Mouse (Mus musculus) spleen, postnatal 4 days (tissue): ENCODE measurements at regions not wholly inside any gene's neighbourhood (a gene's known extent, or its start where the extent isn't known, plus 50 kb on each side); places are given as distances from the start of the nearest gene placed in this dataset.

Source experiments
- DNase-seq, 2 experiments: peaks; one replicate each; pipeline ENCODE4 v3.0.0; 2022; ENCODE audit warnings: low spot score in 2 of 2

GRCm38 (mm10) chr15:67901191-67901601 is 1400.5 kb upstream of the Lrrc6 start:
- no peak for DNase-seq

- DNase-seq: no peak
Measured at GRCm38 (mm10) chr15:67899772-67900171, 1399.1 kb upstream of the Lrrc6 start.

GRCm38 (mm10) chr15:67898959-67899403 is 1398.3 kb upstream of the Lrrc6 start:
- no peak for DNase-seq

GRCm38 (mm10) chr15:67892066-67892465 is 1391.4 kb upstream of the Lrrc6 start:
- DNase-seq: no peak

- no peak for DNase-seq
Measured at GRCm38 (mm10) chr15:67890612-67891304, 1390.0 kb upstream of the Lrrc6 start.

- no peak for DNase-seq
Measured at GRCm38 (mm10) chr15:67888548-67888947, 1387.8 kb upstream of the Lrrc6 start.

- DNase-seq: no peak
Measured at GRCm38 (mm10) chr15:67855291-67855690, 1354.6 kb upstream of the Lrrc6 start.

GRCm38 (mm10) chr15:67850118-67850517 is 1349.4 kb upstream of the Lrrc6 start:
- DNase-seq: no peak

- DNase-seq: no peak
Measured at GRCm38 (mm10) chr15:67845707-67846106, 1345.0 kb upstream of the Lrrc6 start.

GRCm38 (mm10) chr15:67840671-67841070 is 1340.0 kb upstream of the Lrrc6 start:
- no peak for DNase-seq

GRCm38 (mm10) chr15:67825796-67826484 is 1325.2 kb upstream of the Lrrc6 start:
- DNase-seq: no peak

GRCm38 (mm10) chr15:67823226-67823625 is 1322.5 kb upstream of the Lrrc6 start:
- DNase-seq: no peak

- no peak for DNase-seq
Measured at GRCm38 (mm10) chr15:67799871-67800270, 1299.2 kb upstream of the Lrrc6 start.

GRCm38 (mm10) chr15:67795578-67795977 is 1294.9 kb upstream of the Lrrc6 start:
- no peak for DNase-seq

- DNase-seq: no peak
Measured at GRCm38 (mm10) chr15:67792822-67793221, 1292.1 kb upstream of the Lrrc6 start.

GRCm38 (mm10) chr15:67788587-67788986 is 1287.9 kb upstream of the Lrrc6 start:
- no peak for DNase-seq

GRCm38 (mm10) chr15:67785583-67785982 is 1284.9 kb upstream of the Lrrc6 start:
- no peak for DNase-seq

GRCm38 (mm10) chr15:67783754-67784153 is 1283.0 kb upstream of the Lrrc6 start:
- no peak for DNase-seq

GRCm38 (mm10) chr15:67782505-67782904 is 1281.8 kb upstream of the Lrrc6 start:
- no peak for DNase-seq

GRCm38 (mm10) chr15:67780856-67781255 is 1280.1 kb upstream of the Lrrc6 start:
- DNase-seq: no peak

- DNase-seq: no peak
Measured at GRCm38 (mm10) chr15:67767624-67768023, 1266.9 kb upstream of the Lrrc6 start.

- DNase-seq: no peak
Measured at GRCm38 (mm10) chr15:67759221-67759620, 1258.5 kb upstream of the Lrrc6 start.

- DNase-seq: no peak
Measured at GRCm38 (mm10) chr15:67750582-67750981, 1249.9 kb upstream of the Lrrc6 start.
